Mouse (Mus musculus) midbrain, embryonic 15.5 days (tissue): ENCODE measurements around the gene Bpgm. TPM values are rescaled to one million over a fixed set of nuclear protein-coding genes. Genes with fewer than 3 reads are reported as not detected.

Experiments used
- ATAC-seq: fragments of 200-750 bp; cut with Nextera tagmentation; replicated peaks from 2 replicates; pipeline ENCODE4 v1.8.0; 2017; ENCODE audit warnings: moderate TSS enrichment
- H3K27ac ChIP-seq: fragments of 300-500 bp; sonication (generic); 2 replicates; pipeline ENCODE4 v1.5.1; 2015; ENCODE audit warnings: mild to moderate bottlenecking, inconsistent platforms
- H3K27me3 ChIP-seq: fragments of 300-500 bp; sonication (generic); replicated peaks from 2 replicates; pipeline ENCODE4 v1.6.1; 2015; ENCODE audit warnings: inconsistent platforms
- H3K36me3 ChIP-seq: fragments of 300-500 bp; sonication (generic); replicated peaks from 2 replicates; pipeline ENCODE4 v1.6.1; 2015; ENCODE audit warnings: inconsistent platforms
- H3K4me1 ChIP-seq: fragments of 300-500 bp; sonication (generic); 2 replicates; pipeline ENCODE4 v1.6.1; 2015; ENCODE audit warnings: inconsistent platforms
- H3K4me2 ChIP-seq: fragments of 300-500 bp; sonication (generic); 2 replicates; pipeline ENCODE4 v1.6.1; 2015; ENCODE audit warnings: inconsistent platforms, mild to moderate bottlenecking, moderate library complexity
- H3K4me3 ChIP-seq: fragments of 300-500 bp; sonication (generic); 2 replicates; pipeline ENCODE4 v1.5.1; 2015; ENCODE audit warnings: mild to moderate bottlenecking, inconsistent platforms
- H3K9ac ChIP-seq: fragments of 300-500 bp; sonication (generic); 2 replicates; pipeline ENCODE4 v1.6.1; 2015; ENCODE audit warnings: mild to moderate bottlenecking, inconsistent platforms
- H3K9me3 ChIP-seq: fragments of 300-500 bp; sonication (generic); 2 replicates; pipeline ENCODE4 v1.6.1; 2016; ENCODE audit warnings: inconsistent platforms
- WGBS: fragments of 180-500 bp; shearing (Covaris S2); methylation state at CpG from one replicate; pipeline ENCODE4 v1.1.7; 2015; ENCODE audit warnings: mixed read lengths; 5-methylcytosine and 5-hydroxymethylcytosine counted together
- polyA plus RNA-seq: library from polyadenylated mRNA; unstranded; fragments of >200 nt; fragmentation: Nextera tagmentation; extraction: Ambion mirVana; gene quantifications from 2 replicates; pipeline ENCODE4 v1.2.1, GENCODE M21; 2015

The Bpgm gene
- polyA plus RNA-seq, 1 experiment from 2014 or later, result 97.1 TPM

DNA sequence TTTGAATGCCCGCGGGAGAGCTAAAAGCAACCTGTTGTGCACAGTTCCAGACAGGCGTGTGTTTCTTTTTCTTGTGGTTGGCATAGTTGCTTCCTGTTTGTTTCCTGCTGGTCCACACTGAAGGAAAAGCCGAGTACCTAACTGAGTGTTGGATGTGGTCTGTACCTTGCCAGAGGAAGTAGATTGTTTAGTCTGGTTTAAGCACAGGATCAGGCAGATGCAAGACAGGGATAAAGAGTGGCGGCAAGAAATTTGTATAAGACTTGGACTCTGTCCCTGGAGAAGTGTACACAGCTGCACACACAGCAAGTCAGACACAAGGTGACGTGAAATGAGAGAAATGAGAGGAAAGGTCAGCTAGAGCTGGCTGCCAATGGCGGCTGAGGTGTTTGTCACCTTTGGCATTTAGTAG is 19.1 kb downstream of the Bpgm start:
- WGBS, result 68% methylated on average over 7 of the region's 7 CpGs
- no peaks in the 10 kb centered on the region for H3K27me3 ChIP-seq
- H3K4me1 ChIP-seq, result no peaks in the 10 kb centered on the region
- no peaks in the 10 kb centered on the region for H3K9me3 ChIP-seq
- H3K36me3 ChIP-seq, result 0 out of 2 replicates have a peak, but pooled peaks cover 5% of the 10 kb centered on the region
- ATAC-seq, result no peak
- H3K27ac ChIP-seq, result no peak overlapping the region
- H3K9ac ChIP-seq, result no peak overlapping the region
- H3K4me3 ChIP-seq, result no peak overlapping the region
- no peak overlapping the region for H3K4me2 ChIP-seq

DNA sequence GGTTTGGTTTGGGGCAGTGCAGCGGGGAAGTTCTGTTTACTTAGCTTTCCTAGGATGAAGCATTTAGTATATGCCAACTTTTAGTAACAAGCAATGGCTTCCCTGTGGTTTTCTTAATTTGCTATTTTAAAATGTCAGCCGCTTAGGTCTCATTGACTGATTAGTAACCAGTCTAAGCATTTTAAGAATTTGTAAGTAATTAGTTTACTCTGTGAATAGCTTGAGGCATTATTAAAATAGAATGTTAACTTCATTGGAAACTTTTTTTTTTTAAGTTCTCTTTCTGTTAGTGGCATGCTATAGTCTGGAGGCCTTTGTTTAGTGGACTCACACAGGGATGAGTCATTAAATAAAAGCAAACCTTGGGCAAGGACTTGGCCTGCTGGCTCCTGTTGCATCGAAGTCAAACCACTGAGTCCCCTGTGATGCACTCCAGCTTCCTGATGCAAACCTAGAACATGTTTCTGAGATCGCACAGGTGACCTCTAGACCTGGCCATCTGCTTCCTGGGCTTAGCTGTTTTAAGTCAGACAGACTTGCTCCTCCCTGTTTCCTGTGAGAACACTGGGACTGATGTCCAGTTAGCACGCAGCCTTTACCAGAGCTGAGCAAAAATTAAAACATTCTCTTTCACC is 22.1 kb downstream of the Bpgm start:
- ATAC-seq, result no peak
- H3K9ac ChIP-seq, result no peak overlapping the region
- H3K9me3 ChIP-seq, result no peaks in the 10 kb centered on the region

DNA sequence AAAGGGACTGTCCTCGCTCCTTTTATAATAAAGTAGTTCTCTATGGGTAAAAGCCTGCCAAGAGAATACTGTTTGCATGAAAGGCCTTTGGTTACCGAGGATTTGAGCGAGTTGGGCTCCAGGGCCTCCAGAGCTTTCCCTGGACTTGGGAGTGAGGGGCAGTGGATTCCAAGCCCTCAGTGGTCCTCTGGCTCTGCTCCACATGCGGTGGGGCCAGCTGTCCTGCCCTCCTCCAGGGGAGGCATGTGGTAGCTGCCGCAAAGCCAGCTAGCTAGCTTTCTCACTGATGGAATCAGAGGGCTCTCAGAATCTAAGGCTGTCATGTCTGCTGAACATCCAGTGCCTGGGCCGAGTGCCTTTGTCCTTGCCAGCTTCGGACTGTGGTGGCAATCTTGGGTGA is 26.3 kb downstream of the Bpgm start:
- no peak overlapping the region for H3K27ac ChIP-seq
- ATAC-seq, result no peak
- H3K4me3 ChIP-seq, result no peak overlapping the region
- whole genome bisulfite sequencing, result 80% methylated on average over 7 of the region's 7 CpGs
- no peaks in the 10 kb centered on the region for H3K27me3 ChIP-seq
- no peaks in the 10 kb centered on the region for H3K36me3 ChIP-seq
- H3K9me3 ChIP-seq, result no peaks in the 10 kb centered on the region
- H3K4me1 ChIP-seq, result no peaks in the 10 kb centered on the region
- no peak overlapping the region for H3K9ac ChIP-seq
- no peak overlapping the region for H3K4me2 ChIP-seq

More for the DNA sequence above, 22.1 kb downstream of the Bpgm start:
- H3K4me2 ChIP-seq, result no peak overlapping the region
- 72% methylated on average over 5 of the region's 5 CpGs for WGBS
- no peaks in the 10 kb centered on the region for H3K27me3 ChIP-seq
- H3K27ac ChIP-seq, result no peak overlapping the region
- no peak overlapping the region for H3K4me3 ChIP-seq
- H3K36me3 ChIP-seq, result 0 out of 2 replicates have a peak, but pooled peaks cover 5% of the 10 kb centered on the region
- no peaks in the 10 kb centered on the region for H3K4me1 ChIP-seq

DNA sequence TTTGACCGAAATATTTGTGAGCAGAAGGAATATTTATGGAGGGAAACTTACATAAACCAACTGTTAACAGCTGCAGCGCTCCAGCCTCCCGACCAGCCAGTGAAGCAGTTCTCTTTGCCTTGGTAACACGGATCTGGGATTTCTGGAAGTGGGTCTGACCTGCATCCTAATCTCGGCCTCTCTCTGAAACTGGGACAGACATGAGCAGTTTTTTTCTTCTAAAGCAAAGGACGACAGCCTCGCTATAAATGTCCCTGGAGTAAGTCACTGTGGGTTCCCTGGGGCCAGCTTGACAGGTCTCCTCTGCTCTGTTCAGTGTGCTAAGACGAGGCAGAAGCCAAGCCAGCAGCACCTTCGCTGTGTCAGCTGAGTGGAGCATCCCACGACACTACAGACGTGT is 29.9 kb downstream of the Bpgm start:
- Histone ChIP-seq H3K9ac (no peak overlapping the region), H3K27ac (no peak overlapping the region), H3K27me3 (no peaks in the 10 kb centered on the region), H3K4me3 (no peak overlapping the region), H3K36me3 (no peaks in the 10 kb centered on the region), H3K4me2 (no peak overlapping the region), H3K9me3 (no peaks in the 10 kb centered on the region), H3K4me1 (no peaks in the 10 kb centered on the region)
- no peak for ATAC-seq
- WGBS, result 80% methylated on average over 11 of the region's 11 CpGs

DNA sequence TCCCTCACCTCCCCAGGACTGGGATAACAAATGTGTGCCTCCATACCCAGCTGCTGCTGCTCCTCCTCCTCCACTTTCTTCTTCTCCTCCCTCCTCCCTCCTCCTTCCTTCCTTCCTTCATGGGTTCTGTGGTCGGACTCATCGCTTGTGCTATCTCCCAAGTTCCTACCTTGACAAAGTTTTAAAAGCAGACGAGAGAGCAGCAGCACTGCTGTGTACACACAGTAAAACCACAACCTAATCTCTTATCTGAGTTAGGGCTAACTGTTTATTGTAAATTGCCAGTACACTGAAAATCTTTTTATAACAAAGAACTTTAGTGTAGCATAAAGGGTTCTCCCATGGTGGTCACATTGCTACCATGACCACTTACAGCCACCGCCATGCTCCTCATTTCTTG is 31.6 kb downstream of the Bpgm start:
- H3K4me1 ChIP-seq, result no peaks in the 10 kb centered on the region
- ATAC-seq, result no peak
- no peak overlapping the region for H3K27ac ChIP-seq
- no peak overlapping the region for H3K4me3 ChIP-seq
- no peaks in the 10 kb centered on the region for H3K36me3 ChIP-seq
- no peaks in the 10 kb centered on the region for H3K27me3 ChIP-seq
- no peak overlapping the region for H3K4me2 ChIP-seq
- whole genome bisulfite sequencing, result 95% methylated on average over 4 of the region's 4 CpGs
- H3K9ac ChIP-seq, result no peak overlapping the region
- no peaks in the 10 kb centered on the region for H3K9me3 ChIP-seq

DNA sequence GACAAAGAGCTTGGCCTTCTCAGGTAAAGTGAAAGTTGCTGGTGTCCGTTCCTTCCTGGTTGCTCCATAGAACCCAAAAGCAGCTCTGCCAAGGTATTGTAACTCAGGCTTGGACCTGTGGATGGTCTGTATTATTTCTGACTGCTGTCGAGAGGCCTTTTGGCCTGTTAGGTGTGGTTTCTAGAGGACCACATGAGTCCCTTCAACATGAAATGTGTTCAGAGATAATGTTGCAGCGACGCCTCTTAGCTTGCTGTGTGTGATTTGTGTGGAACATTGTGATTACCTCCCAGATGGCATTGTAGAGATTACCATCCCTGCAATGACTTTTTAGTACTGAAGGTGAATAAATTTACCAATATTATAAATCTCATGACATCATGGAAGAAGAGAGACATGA is 32.0 kb downstream of the Bpgm start:
- no peaks in the 10 kb centered on the region for H3K4me1 ChIP-seq
- no peaks in the 10 kb centered on the region for H3K36me3 ChIP-seq
- H3K9me3 ChIP-seq, result no peaks in the 10 kb centered on the region
- H3K27me3 ChIP-seq, result no peaks in the 10 kb centered on the region
- no peak overlapping the region for H3K9ac ChIP-seq
- H3K4me2 ChIP-seq, result no peak overlapping the region
- H3K4me3 ChIP-seq, result no peak overlapping the region
- H3K27ac ChIP-seq, result no peak overlapping the region
- WGBS, result 93% methylated on average over 4 of the region's 4 CpGs
- ATAC-seq, result no peak

DNA sequence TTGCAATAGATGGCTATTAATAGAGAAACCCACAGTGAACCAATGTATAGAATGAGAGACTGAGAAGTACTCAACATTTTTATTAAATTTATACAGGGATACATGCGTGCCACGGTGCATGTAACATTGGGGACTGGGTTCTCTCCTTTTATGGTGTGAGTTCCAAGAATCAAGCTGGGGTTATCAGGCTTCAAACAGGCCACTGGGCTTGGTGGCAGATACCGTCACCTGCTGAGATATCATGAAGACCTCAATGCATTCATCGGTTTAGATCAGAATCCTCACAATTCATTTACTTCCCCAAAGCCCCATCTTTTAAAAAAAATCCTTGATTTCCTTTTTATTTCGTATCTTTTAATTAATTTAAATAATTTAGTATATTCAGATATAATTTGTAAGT is 34.3 kb downstream of the Bpgm start:
- Histone ChIP-seq H3K36me3 (no peaks in the 10 kb centered on the region), H3K9me3 (no peaks in the 10 kb centered on the region), H3K27me3 (no peaks in the 10 kb centered on the region), H3K4me3 (no peak overlapping the region), H3K9ac (no peak overlapping the region), H3K27ac (no peak overlapping the region), H3K4me1 (0 out of 2 replicates have a peak, but pooled peaks cover 2% of the 10 kb centered on the region), H3K4me2 (no peak overlapping the region)
- 92% methylated on average over 5 of the region's 5 CpGs for WGBS
- no peak for ATAC-seq

DNA sequence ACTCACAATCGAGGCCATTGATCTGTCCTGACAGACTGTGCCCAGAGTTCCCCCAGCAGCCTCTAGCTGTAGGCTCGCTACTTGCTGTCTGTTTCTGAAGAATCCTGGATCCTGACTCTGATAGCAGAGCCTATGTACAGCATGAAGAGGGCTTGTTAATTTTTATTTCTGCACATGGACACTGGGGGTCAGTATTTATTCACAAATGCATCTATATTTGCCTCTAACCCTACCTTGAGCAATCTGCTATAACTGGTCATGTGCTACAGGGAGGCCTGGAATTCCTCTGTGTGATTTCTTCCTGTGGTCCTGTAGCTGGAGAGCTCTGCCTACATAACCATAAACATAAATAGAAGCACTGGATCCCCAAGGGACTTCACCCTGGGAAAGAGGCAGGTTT is 35.4 kb downstream of the Bpgm start:
- Histone ChIP-seq H3K4me2 (no peak overlapping the region), H3K27me3 (no peaks in the 10 kb centered on the region), H3K4me3 (no peak overlapping the region), H3K27ac (no peak overlapping the region), H3K9ac (no peak overlapping the region), H3K9me3 (no peaks in the 10 kb centered on the region), H3K4me1 (0 out of 2 replicates have a peak, but pooled peaks cover 2% of the 10 kb centered on the region), H3K36me3 (no peaks in the 10 kb centered on the region)
- WGBS, result 55% methylated on average over 2 of the region's 2 CpGs
- peak; percentile 93 for ATAC-seq

DNA sequence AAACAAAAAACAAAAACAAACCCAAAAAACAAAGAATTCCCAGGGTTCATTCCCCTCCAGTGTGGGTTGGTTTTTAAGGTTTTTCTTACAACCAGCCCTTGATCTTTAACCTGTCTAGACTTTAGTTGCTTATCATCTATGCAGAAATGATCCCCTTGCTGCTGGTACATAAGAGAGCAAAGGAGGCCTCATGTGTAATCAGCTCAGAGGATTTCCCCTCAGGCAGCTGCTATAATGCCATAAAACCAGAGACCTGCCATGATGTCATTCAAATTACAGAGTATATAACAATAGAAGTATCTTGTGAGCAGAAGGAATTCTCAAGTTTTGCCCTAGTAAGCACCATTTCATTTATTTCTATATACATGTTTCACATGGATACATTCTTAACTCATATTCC is 36.7 kb downstream of the Bpgm start:
- ATAC-seq, result no peak
- Histone ChIP-seq H3K4me1 (0 out of 2 replicates have a peak, but pooled peaks cover 2% of the 10 kb centered on the region), H3K27me3 (no peaks in the 10 kb centered on the region), H3K4me3 (no peak overlapping the region), H3K9ac (no peak overlapping the region), H3K27ac (no peak overlapping the region), H3K36me3 (no peaks in the 10 kb centered on the region), H3K9me3 (no peaks in the 10 kb centered on the region), H3K4me2 (no peak overlapping the region)

DNA sequence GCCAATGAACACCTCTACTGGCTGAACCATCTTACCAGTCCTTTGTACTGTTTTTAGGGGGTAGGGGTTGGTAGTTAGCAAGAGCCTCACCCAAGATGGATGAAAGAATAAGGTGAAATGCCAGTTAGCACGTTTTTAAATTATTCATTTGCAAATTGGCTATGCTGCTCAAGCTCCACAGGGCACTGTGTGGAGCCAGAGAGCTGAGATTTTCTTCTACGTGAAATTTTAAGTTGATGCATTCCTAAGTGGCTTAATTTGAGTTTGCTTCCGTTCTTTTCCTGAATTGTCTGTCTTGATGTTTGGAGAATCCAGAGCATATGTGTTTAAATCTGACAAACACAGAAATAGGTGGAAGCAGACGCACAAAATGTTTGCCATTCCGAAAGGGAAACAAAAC is 38.6 kb downstream of the Bpgm start:
- Histone ChIP-seq H3K4me2 (no peak overlapping the region), H3K9me3 (no peaks in the 10 kb centered on the region), H3K4me3 (no peak overlapping the region), H3K4me1 (0 out of 2 replicates have a peak, but pooled peaks cover 2% of the 10 kb centered on the region), H3K9ac (0 out of 2 replicates have a peak overlapping the region, but pooled peaks have one; percentile 8), H3K36me3 (no peaks in the 10 kb centered on the region), H3K27me3 (no peaks in the 10 kb centered on the region), H3K27ac (no peak overlapping the region)
- WGBS, result 45% methylated on average over 5 of the region's 5 CpGs
- ATAC-seq, result no peak

DNA sequence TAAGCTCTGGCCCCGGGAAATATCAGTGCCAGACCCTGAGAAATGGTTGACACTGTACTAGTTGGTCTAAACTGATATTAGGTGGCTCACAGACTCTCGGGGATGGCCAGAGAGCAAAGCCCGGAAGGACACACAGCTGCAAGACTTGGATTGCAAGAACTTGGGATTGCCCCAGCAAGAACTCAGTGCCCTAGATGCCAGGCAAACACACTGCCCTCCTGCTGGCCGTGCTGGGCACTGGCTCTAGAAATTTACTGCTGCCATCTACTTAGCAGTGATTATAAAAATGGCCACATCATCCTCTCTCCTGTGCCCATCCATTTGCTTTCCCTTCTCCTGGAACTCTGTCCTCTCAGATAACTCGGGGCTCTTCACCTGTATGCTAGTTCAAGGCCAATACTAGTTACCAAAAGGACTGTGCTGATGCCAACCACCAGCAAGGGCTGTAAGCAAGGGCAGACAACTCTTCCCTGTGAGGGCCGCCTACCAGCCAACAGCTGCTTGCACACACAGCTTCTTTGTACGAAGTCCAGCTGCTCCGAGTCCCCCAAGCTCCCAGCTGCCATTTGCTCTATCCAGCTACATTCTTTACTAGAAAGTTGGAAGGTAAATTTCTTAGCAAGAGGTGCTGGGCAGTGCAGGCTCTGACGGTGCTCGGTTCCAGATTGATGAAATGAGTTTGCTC is 39.2 kb downstream of the Bpgm start:
- Histone ChIP-seq H3K27me3 (no peaks in the 10 kb centered on the region), H3K36me3 (no peaks in the 10 kb centered on the region), H3K9me3 (no peaks in the 10 kb centered on the region), H3K4me2 (no peak overlapping the region), H3K4me1 (0 out of 2 replicates have a peak, but pooled peaks cover 2% of the 10 kb centered on the region), H3K4me3 (no peak overlapping the region), H3K9ac (no peak overlapping the region), H3K27ac (no peak overlapping the region)
- 78% methylated on average over 10 of the region's 10 CpGs for WGBS
- ATAC-seq, result no peak

DNA sequence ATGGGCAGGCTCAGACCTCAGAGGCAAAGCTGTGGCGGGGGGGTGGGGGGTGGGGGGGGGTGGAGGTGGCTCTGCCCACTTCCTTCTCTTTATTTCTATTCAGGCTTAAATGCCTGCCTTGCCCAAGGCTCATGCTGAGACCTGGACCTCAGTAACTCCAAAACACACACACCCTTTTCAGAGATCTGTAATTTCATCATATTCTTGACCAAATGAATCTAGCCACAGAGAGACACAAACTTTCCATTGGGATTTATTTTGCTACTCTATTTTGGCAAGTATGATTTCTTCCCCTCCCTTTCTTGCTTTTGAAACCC is 39.7 kb downstream of the Bpgm start:
- Histone ChIP-seq H3K27ac (no peak overlapping the region), H3K9me3 (no peaks in the 10 kb centered on the region), H3K9ac (no peak overlapping the region), H3K36me3 (no peaks in the 10 kb centered on the region), H3K27me3 (no peaks in the 10 kb centered on the region), H3K4me3 (no peak overlapping the region), H3K4me1 (0 out of 2 replicates have a peak, but pooled peaks cover 2% of the 10 kb centered on the region), H3K4me2 (no peak overlapping the region)
- WGBS, result 39% methylated on average over 1 of the region's 1 CpGs
- no peak for ATAC-seq

DNA sequence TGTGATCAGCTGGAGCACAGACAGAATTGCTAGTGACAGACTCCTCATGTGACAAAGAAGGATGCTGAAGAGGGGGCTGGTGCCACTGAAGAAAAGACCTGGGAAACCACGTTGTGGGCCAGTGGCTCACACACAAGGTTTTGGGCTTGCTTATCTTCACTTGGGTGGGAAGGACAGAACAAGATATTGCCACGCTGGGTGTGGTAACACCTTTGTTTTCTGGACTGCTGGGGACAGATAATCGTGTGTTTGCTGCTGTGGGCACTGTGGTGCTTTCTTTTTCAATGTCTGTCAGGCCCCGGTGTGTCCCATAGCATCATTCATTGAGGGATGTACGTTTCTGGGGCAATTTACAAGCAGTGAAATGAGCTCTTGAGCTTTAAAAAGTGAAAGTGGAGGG is 41.7 kb downstream of the Bpgm start:
- H3K9me3 ChIP-seq, result no peaks in the 10 kb centered on the region
- H3K36me3 ChIP-seq, result no peaks in the 10 kb centered on the region
- H3K4me2 ChIP-seq, result no peak overlapping the region
- 0 out of 2 replicates have a peak, but pooled peaks cover 2% of the 10 kb centered on the region for H3K4me1 ChIP-seq
- ATAC-seq, result no peak
- no peak overlapping the region for H3K27ac ChIP-seq
- no peaks in the 10 kb centered on the region for H3K27me3 ChIP-seq
- H3K9ac ChIP-seq, result no peak overlapping the region
- no peak overlapping the region for H3K4me3 ChIP-seq
- 76% methylated on average over 5 of the region's 5 CpGs for WGBS
